Mouse (Mus musculus): ENCODE data around the gene Grin2b.
"Not testable (repeated sequence)": the region's sequence is repeated elsewhere in the genome, so short reads cannot be mapped to it uniquely, and the experiment has no call there.

Grin2b gene

GRCm38 (mm10) chr6:135691561-135691960 lies 481.8 kb downstream of the Grin2b start:
- no peak for DNase-seq (ENCODE audit: low spot score)

GRCm38 (mm10) chr6:135687926-135688325 lies 485.4 kb downstream of the Grin2b start:
- DNase-seq (ENCODE audit: low spot score) = peak; percentile 47

GRCm38 (mm10) chr6:135684206-135684605 lies 489.1 kb downstream of the Grin2b start:
- no peak for DNase-seq (ENCODE audit: low spot score)

GRCm38 (mm10) chr6:135681423-135681822 lies 491.9 kb downstream of the Grin2b start:
- DNase-seq (ENCODE audit: low spot score) = not testable (repeated sequence)

- no peak for DNase-seq (ENCODE audit: low spot score)
These were observed 493.1 kb downstream of the Grin2b start for GRCm38 (mm10) chr6:135680105-135680710.

GRCm38 (mm10) chr6:135674380-135674779 lies 498.9 kb downstream of the Grin2b start:
- no peak for DNase-seq (ENCODE audit: low spot score)

- no peak for DNase-seq (ENCODE audit: low spot score)
These were observed 501.3 kb downstream of the Grin2b start for GRCm38 (mm10) chr6:135672003-135672402.

All from layer of hippocampus, adult 9-10 months (tissue).